Mouse (Mus musculus) hindbrain, embryonic 14.5 days (tissue): ENCODE data around the gene Gm44790. TPM values are rescaled to one million over a fixed set of nuclear protein-coding genes. Genes with fewer than 3 reads are reported as not detected.

ENCODE experiments used
- ATAC-seq: fragments of 200-750 bp; cut with Nextera tagmentation; 2 replicates; pipeline ENCODE4 v1.8.0; 2017; ENCODE audit warnings: moderate number of reproducible peaks, mild to moderate bottlenecking, moderate TSS enrichment, moderate library complexity; ENCODE audit not compliant: low FRiP score
- DNase-seq: peaks from one replicate; pipeline ENCODE4 v3.0.0-alpha.2; 2015; ENCODE audit warnings: low spot score
- H3K27ac ChIP-seq: fragments of 300-500 bp; sonication (generic); 2 replicates; pipeline ENCODE4 v1.5.1; 2014; ENCODE audit warnings: mild to moderate bottlenecking, moderate library complexity
- H3K27me3 ChIP-seq: fragments of 300-500 bp; sonication (generic); 2 replicates; pipeline ENCODE4 v1.6.1; 2014; ENCODE audit warnings: mild to moderate bottlenecking, low read length, mixed read lengths; ENCODE audit not compliant: control insufficient read depth, insufficient read depth
- H3K36me3 ChIP-seq: fragments of 300-500 bp; sonication (generic); replicated peaks from 2 replicates; pipeline ENCODE4 v1.6.1; 2014; ENCODE audit not compliant: control insufficient read depth, insufficient read depth
- H3K4me1 ChIP-seq: fragments of 300-500 bp; sonication (generic); replicated peaks from 2 replicates; pipeline ENCODE4 v1.6.1; 2014; ENCODE audit warnings: antibody characterized with exemption, low read length, mixed read lengths; ENCODE audit not compliant: control insufficient read depth, insufficient read depth
- H3K4me2 ChIP-seq: fragments of 300-500 bp; sonication (generic); replicated peaks from 2 replicates; pipeline ENCODE4 v1.6.1; 2014; ENCODE audit warnings: mild to moderate bottlenecking, moderate library complexity
- H3K4me3 ChIP-seq: fragments of 300-500 bp; sonication (generic); replicated peaks from 2 replicates; pipeline ENCODE4 v1.5.1; 2014; ENCODE audit warnings: mild to moderate bottlenecking, low read length
- H3K9ac ChIP-seq: fragments of 300-500 bp; sonication (generic); 2 replicates; pipeline ENCODE4 v1.6.1; 2014
- H3K9me3 ChIP-seq: fragments of 300-500 bp; sonication (generic); 2 replicates; pipeline ENCODE4 v1.6.1; 2016; ENCODE audit warnings: low read length; ENCODE audit not compliant: control insufficient read depth
- WGBS: fragments of 180-500 bp; shearing (Covaris S2); extraction: QIAGEN DNeasy Blood & Tissue Kit; methylation state at CpG from one replicate; pipeline ENCODE4 v1.1.7; 2014; 5-methylcytosine and 5-hydroxymethylcytosine counted together
- polyA plus RNA-seq: library from polyadenylated mRNA; unstranded; fragments of >200 nt; fragmentation: Nextera tagmentation; extraction: Ambion mirVana; gene quantifications from 2 replicates; pipeline ENCODE4 v1.2.1, GENCODE M21; 2014

Gene Gm44790
- polyA plus RNA-seq, 1 experiment from 2014 or later = not detected

GRCm38 (mm10) chr6:86463079-86463478 is 36.6 kb downstream of the Gm44790 start:
- no peaks in the 10 kb centered on the region for H3K9me3 ChIP-seq
- H3K4me1 ChIP-seq = no peaks in the 10 kb centered on the region
- ATAC-seq = no peak
- peaks cover 82% of the 10 kb centered on the region for H3K36me3 ChIP-seq
- no peak overlapping the region for H3K4me3 ChIP-seq
- no peak for DNase-seq
- no peak overlapping the region for H3K27ac ChIP-seq
- 92% methylated on average over 3 of the region's 3 CpGs for WGBS
- H3K27me3 ChIP-seq = no peaks in the 10 kb centered on the region
- H3K4me2 ChIP-seq = no peak overlapping the region
- no peak overlapping the region for H3K9ac ChIP-seq

GRCm38 (mm10) chr6:86471317-86471716 is 44.9 kb downstream of the Gm44790 start:
- Histone ChIP-seq H3K36me3 (peaks cover 40% of the 10 kb centered on the region), H3K27me3 (no peaks in the 10 kb centered on the region), H3K4me3 (peak overlapping the region; percentile 29; the same call in 1 of the 2 replicates), H3K9ac (peak overlapping the region; percentile 64), H3K27ac (peak overlapping the region; percentile 96), H3K9me3 (no peaks in the 10 kb centered on the region), H3K4me2 (peak overlapping the region; percentile 76), H3K4me1 (peaks cover 17% of the 10 kb centered on the region)
- ATAC-seq = no peak
- no peak for DNase-seq
- WGBS = 86% methylated on average over 3 of the region's 3 CpGs

DNA sequence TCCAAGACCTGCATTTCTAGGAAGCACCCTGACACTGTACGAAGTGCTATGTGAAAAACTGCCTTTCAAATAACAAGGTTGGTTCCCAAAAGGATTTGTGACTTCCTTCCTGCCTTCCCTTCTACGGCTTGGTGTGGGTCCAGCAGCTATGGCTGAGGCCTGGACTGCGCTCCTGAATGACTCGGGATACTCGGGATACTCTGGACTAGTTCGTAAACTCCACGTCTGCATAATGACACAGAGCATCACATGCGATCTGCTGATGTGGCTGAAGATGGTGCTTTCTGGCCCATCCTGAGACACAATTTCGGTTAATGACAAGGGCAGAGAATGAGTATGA is 45.3 kb downstream of the Gm44790 start:
- Histone ChIP-seq H3K9me3 (no peaks in the 10 kb centered on the region), H3K4me2 (peak overlapping the region; percentile 76), H3K27ac (peak overlapping the region; percentile 96), H3K27me3 (no peaks in the 10 kb centered on the region), H3K4me1 (peaks cover 17% of the 10 kb centered on the region), H3K36me3 (peaks cover 35% of the 10 kb centered on the region), H3K9ac (peak overlapping the region; percentile 64), H3K4me3 (peak overlapping the region; percentile 29)
- WGBS = 27% methylated on average over 9 of the region's 9 CpGs
- DNase-seq = peak; percentile 47
- peak; percentile 28 for ATAC-seq

GRCm38 (mm10) chr6:86472100-86472955 is 45.9 kb downstream of the Gm44790 start:
- Histone ChIP-seq H3K27ac (peak overlapping the region; percentile 96), H3K27me3 (no peaks in the 10 kb centered on the region), H3K9me3 (no peaks in the 10 kb centered on the region), H3K4me1 (peaks cover 17% of the 10 kb centered on the region), H3K4me2 (peak overlapping the region; percentile 76), H3K9ac (peak overlapping the region; percentile 67), H3K4me3 (peak overlapping the region; percentile 32), H3K36me3 (peaks cover 30% of the 10 kb centered on the region; the same call in 1 of the 2 replicates)
- DNase-seq = peak; percentile 100
- peak; percentile 94 for ATAC-seq
- WGBS = under 1% methylated on average over 56 of the region's 56 CpGs

DNA sequence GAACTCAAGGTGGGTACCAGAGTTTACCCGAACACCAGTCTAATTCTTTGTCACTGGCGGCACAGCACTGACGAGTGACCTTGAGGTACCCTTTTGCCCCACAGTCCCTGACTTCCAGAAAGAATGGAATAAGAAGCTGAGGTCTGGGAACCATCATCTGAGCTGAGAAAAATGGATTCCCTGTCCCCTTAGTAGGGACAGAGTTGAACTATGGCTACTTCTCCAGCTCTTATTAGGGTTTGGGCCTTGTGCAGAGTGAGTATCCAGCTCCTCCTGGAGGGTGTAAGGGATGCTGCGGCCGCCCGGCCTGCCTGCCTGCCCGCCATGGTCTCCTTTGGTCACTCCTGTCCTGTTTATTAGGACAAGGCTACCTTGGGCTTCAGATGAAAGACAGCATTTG is 46.6 kb downstream of the Gm44790 start:
- H3K4me3 ChIP-seq = peak overlapping the region; percentile 32
- peak overlapping the region; percentile 96 for H3K27ac ChIP-seq
- H3K36me3 ChIP-seq = peaks cover 24% of the 10 kb centered on the region; the same call in 1 of the 2 replicates
- WGBS = 57% methylated on average over 7 of the region's 7 CpGs
- peak overlapping the region; percentile 58 for H3K4me2 ChIP-seq
- no peaks in the 10 kb centered on the region for H3K27me3 ChIP-seq
- no peak for DNase-seq
- peak overlapping the region; percentile 67 for H3K9ac ChIP-seq
- H3K9me3 ChIP-seq = no peaks in the 10 kb centered on the region
- ATAC-seq = no peak
- peaks cover 17% of the 10 kb centered on the region for H3K4me1 ChIP-seq

DNA sequence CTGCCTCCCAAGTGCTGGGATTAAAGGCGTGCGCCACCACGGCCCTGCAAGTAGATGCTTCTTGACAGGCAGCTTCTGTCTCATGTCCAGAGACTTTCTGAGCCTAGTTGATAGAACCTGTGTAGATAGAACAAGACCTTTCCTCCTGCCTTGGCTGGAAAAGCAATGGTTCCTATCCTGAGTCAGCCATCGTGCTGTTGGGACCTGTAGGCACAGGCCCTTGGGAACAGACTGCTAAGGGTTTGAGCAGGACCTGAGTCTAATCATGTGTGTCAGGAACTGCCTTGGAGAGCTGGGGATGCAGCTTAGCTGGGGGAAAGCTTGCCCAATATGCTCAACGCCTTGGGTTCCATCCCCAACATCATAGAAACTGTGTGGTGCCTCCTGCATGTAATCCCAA is 47.6 kb downstream of the Gm44790 start:
- Histone ChIP-seq H3K4me3 (no peak overlapping the region), H3K9me3 (no peaks in the 10 kb centered on the region), H3K27ac (no peak overlapping the region), H3K9ac (no peak overlapping the region), H3K4me1 (peaks cover 17% of the 10 kb centered on the region), H3K4me2 (no peak overlapping the region), H3K27me3 (no peaks in the 10 kb centered on the region), H3K36me3 (0 out of 2 replicates have a peak, but pooled peaks cover 16% of the 10 kb centered on the region)
- no peak for DNase-seq
- ATAC-seq = no peak
- 98% methylated on average over 5 of the region's 5 CpGs for WGBS

DNA sequence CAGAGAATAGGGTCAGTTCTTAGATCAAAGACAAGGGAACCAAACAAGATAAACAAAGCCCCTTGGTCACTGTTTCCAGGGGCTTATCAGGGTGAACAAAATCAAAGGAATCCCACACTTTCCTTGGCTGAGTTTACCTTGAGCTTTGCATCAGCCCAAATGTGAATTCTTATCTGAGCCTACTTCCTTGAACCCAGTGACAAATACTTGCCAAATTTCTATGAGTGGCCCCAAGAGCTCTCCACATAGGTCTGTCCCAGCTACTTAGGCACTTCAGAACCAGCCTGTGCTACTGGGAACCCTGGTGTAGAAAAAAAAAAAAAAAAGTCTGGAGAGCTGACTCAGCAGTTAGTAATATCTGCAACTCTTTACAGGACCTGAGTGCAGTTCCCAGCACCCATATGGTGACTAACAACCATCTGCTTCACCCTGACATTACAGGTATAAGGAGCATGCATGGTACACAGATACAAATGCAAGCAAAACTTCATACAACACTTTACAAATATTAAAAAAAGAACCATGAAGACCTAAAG is 48.3 kb downstream of the Gm44790 start:
- H3K9ac ChIP-seq = no peak overlapping the region
- no peak overlapping the region for H3K4me3 ChIP-seq
- H3K9me3 ChIP-seq = no peaks in the 10 kb centered on the region
- DNase-seq (no peak), ATAC-seq (no peak)
- no peaks in the 10 kb centered on the region for H3K27me3 ChIP-seq
- no peak overlapping the region for H3K27ac ChIP-seq
- 0 out of 2 replicates have a peak, but pooled peaks cover 10% of the 10 kb centered on the region for H3K36me3 ChIP-seq
- no peak overlapping the region for H3K4me2 ChIP-seq
- peaks cover 17% of the 10 kb centered on the region for H3K4me1 ChIP-seq

DNA sequence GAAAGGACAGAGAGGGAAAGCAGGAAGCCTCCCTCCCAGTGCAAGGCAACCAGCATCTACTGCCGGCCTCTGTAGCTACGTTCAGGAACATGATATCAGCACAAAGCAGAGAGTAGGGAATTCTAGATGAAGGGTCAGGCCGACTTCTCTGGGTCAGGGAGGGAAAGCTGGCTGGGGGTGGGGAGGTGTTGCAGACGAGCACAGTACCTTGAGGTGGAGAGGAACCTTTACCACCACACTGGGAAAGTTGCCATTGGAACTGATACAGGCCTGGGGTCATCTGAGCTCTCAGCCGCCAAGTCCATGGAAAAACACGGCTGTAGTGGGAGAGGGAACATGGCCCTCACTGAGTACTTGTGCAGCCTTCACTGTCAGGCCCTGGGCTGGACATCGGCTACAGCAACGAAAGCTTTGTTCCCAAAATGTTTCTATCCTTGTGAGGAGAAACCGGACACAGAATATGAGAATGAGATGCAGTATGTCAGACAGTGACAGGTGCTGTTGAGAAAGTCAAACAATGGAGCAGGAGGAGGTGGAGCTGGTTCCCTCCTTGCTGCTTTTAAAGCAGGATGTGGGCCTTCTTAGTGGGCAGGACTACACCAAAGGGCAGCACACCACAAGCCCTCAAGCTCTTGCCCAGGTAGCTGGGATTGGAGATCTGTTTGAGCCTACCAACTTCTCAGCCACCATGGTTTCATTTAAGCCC is 49.2 kb downstream of the Gm44790 start:
- ATAC-seq = no peak

GRCm38 (mm10) chr6:86476931-86477330 is 50.5 kb downstream of the Gm44790 start:
- DNase-seq (no peak), ATAC-seq (no peak)
- no peak overlapping the region for H3K4me3 ChIP-seq
- H3K27me3 ChIP-seq = no peaks in the 10 kb centered on the region
- H3K9me3 ChIP-seq = no peaks in the 10 kb centered on the region
- H3K27ac ChIP-seq = no peak overlapping the region
- H3K4me1 ChIP-seq = peaks cover 17% of the 10 kb centered on the region
- H3K4me2 ChIP-seq = no peak overlapping the region
- 85% methylated on average over 5 of the region's 5 CpGs for WGBS
- H3K36me3 ChIP-seq = no peaks in the 10 kb centered on the region
- H3K9ac ChIP-seq = no peak overlapping the region

More for the DNA sequence above, 49.2 kb downstream of the Gm44790 start:
- Histone ChIP-seq H3K27me3 (no peaks in the 10 kb centered on the region), H3K36me3 (0 out of 2 replicates have a peak, but pooled peaks cover under 1% of the 10 kb centered on the region), H3K9ac (no peak overlapping the region), H3K4me3 (no peak overlapping the region), H3K9me3 (no peaks in the 10 kb centered on the region), H3K4me1 (peaks cover 23% of the 10 kb centered on the region), H3K27ac (no peak overlapping the region), H3K4me2 (no peak overlapping the region)
- 82% methylated on average over 9 of the region's 9 CpGs for WGBS
- no peak for DNase-seq
